Mouse (Mus musculus): Measurements from ENCODE around the gene Zfp39. TPM values are rescaled to one million over a fixed set of nuclear protein-coding genes. Genes with fewer than 3 reads are reported as not detected.

Zfp39 gene
- polyA plus RNA-seq, 1 experiment from 2014 or later, result 5.0 TPM

- under 1% methylated on average over 62 of the region's 95 CpGs for WGBS
- Histone ChIP-seq H3K4me3 (peak within 1 kb of the TSS; percentile 96), H3K36me3 (peaks cover 33% of the 10 kb centered on the region), H3K4me2 (peak within 1 kb of the TSS; percentile 95), H3K27me3 (no peaks in the 10 kb centered on the region), H3K9me3 (no peaks in the 10 kb centered on the region), H3K4me1 (replicated peaks) (peaks cover 34% of the 10 kb centered on the region), H3K27ac (peak within 1 kb of the TSS; percentile 92), H3K9ac (peak within 1 kb of the TSS; percentile 99)
- ATAC-seq (ENCODE audit: low FRiP score), result peak; percentile 96
These were observed 34.5 kb upstream of the Zfp39 start, which contains the start of gene Rnf187 for GRCm38 (mm10) chr11:58938322-58939087. Gene Rnf187 (minus strand): TSS chr11:58938916.

DNA sequence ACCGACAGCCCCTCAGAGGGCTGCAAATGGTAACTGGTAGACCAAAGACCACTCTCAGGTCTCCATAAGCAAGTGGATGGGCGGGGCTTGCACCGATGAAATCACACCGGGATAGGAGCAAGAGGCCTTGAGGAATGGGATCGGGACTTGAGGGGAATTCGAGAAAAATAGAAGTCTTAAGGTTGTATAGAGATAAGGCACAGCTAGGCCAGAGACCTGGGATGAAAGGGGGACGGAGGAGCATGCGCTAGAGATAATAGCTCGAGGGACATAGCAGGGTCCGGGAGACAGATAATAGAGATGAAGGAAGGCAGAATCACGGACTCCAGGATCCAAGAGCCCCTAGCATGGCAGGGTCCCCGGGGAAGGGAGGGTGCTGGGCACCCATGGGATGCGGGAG, 33.9 kb upstream of the Zfp39 start:
- Histone ChIP-seq H3K4me3 (peak overlapping the region; percentile 96), H3K4me2 (peak overlapping the region; percentile 95), H3K27ac (peak overlapping the region; percentile 92), H3K9ac (peak overlapping the region; percentile 99), H3K36me3 (peaks cover 39% of the 10 kb centered on the region), H3K9me3 (no peaks in the 10 kb centered on the region), H3K4me1 (replicated peaks) (peaks cover 34% of the 10 kb centered on the region), H3K27me3 (no peaks in the 10 kb centered on the region)
- 2% methylated on average over 13 of the region's 13 CpGs for WGBS
- ATAC-seq (ENCODE audit: low FRiP score), result peak; percentile 9; the same call in 1 of the 2 replicates

- Histone ChIP-seq H3K36me3 (peaks cover 57% of the 10 kb centered on the region), H3K4me3 (no peak overlapping the region), H3K27ac (peak overlapping the region; percentile 23; the same call in 1 of the 2 replicates), H3K9me3 (no peaks in the 10 kb centered on the region), H3K4me1 (replicated peaks) (peaks cover 18% of the 10 kb centered on the region), H3K4me2 (no peak overlapping the region), H3K9ac (0 out of 2 replicates have a peak overlapping the region, but pooled peaks have one; percentile 24), H3K27me3 (no peaks in the 10 kb centered on the region)
- WGBS, result 82% methylated on average over 4 of the region's 4 CpGs
- no peak; the same call in 1 of the 2 replicates for ATAC-seq (ENCODE audit: low FRiP score)
These were observed 27.6 kb upstream of the Zfp39 start for GRCm38 (mm10) chr11:58931576-58931975.

- 95% methylated on average over 3 of the region's 3 CpGs for WGBS
- Histone ChIP-seq H3K27ac (no peak overlapping the region), H3K9ac (no peak overlapping the region), H3K4me2 (no peak overlapping the region), H3K9me3 (no peaks in the 10 kb centered on the region), H3K4me1 (replicated peaks) (peaks cover 6% of the 10 kb centered on the region; the same call in 1 of the 2 replicates), H3K36me3 (peaks cover 45% of the 10 kb centered on the region), H3K4me3 (no peak overlapping the region), H3K27me3 (no peaks in the 10 kb centered on the region)
- no peak for ATAC-seq (ENCODE audit: low FRiP score)
These were observed 26.2 kb upstream of the Zfp39 start for GRCm38 (mm10) chr11:58930254-58930653.

DNA sequence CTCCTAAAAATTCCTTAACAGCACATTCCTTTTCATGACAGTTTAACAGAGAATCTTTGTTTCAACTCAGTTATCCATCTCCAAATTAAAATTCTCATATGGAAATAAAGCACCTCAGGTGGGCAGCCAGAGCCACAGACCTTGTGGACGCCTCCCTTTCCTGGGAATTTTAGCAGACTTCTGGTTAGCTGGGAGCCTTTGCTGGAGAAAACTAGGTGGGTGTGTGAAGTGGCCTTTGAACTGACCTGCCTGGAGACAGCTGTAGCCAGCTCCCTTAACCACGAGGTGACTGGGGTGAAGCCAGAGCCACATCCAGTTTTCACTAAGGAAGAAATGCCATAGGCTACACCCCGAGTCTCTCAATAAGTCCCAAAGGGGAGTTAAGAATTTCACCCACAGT, 25.6 kb upstream of the Zfp39 start:
- H3K27ac ChIP-seq, result no peak overlapping the region
- H3K4me1 ChIP-seq (replicated peaks), result peaks cover 6% of the 10 kb centered on the region; the same call in 1 of the 2 replicates
- H3K27me3 ChIP-seq, result no peaks in the 10 kb centered on the region
- ATAC-seq (ENCODE audit: low FRiP score), result no peak
- no peak overlapping the region for H3K4me3 ChIP-seq
- H3K9ac ChIP-seq, result no peak overlapping the region
- no peak overlapping the region for H3K4me2 ChIP-seq
- peaks cover 41% of the 10 kb centered on the region for H3K36me3 ChIP-seq
- no peaks in the 10 kb centered on the region for H3K9me3 ChIP-seq
- 60% methylated on average over 3 of the region's 3 CpGs for WGBS

DNA sequence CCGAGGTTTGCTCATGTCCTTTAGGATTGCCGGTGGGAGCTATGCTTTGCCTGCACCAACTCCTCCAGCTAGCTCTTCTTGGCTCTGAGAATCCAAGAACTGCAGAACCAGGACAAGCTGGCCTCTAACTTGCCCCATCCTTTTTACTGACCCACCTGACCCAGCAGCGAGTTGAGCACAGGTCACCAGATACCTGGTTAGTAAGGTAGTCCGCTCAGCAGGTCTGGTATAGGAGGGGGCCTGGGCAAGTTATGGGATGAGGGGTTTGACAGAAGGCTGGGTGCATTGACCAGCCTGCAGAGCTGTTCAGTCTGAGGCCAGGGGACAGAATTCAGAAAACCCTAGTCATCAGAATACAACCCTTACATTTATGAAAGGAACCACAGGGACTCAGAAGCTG, 25.0 kb upstream of the Zfp39 start:
- H3K4me1 ChIP-seq (replicated peaks), result peaks cover 4% of the 10 kb centered on the region; the same call in 1 of the 2 replicates
- no peak for ATAC-seq (ENCODE audit: low FRiP score)

GRCm38 (mm10) chr11:58927790-58928651, 24.0 kb upstream of the Zfp39 start:
- Histone ChIP-seq H3K27me3 (no peaks in the 10 kb centered on the region), H3K9me3 (no peaks in the 10 kb centered on the region), H3K9ac (no peak overlapping the region), H3K4me2 (peak overlapping the region; percentile 39), H3K4me3 (no peak overlapping the region), H3K4me1 (replicated peaks) (peaks cover 4% of the 10 kb centered on the region; the same call in 1 of the 2 replicates), H3K36me3 (peaks cover 25% of the 10 kb centered on the region), H3K27ac (peak overlapping the region; percentile 67)
- 40% methylated on average over 20 of the region's 20 CpGs for WGBS
- peak; percentile 52 for ATAC-seq (ENCODE audit: low FRiP score)

More for the DNA sequence above, 25.0 kb upstream of the Zfp39 start:
- Histone ChIP-seq H3K27ac (no peak overlapping the region), H3K4me3 (no peak overlapping the region), H3K9ac (no peak overlapping the region), H3K36me3 (peaks cover 35% of the 10 kb centered on the region), H3K9me3 (no peaks in the 10 kb centered on the region), H3K27me3 (no peaks in the 10 kb centered on the region), H3K4me2 (no peak overlapping the region)
- 84% methylated on average over 4 of the region's 4 CpGs for WGBS

DNA sequence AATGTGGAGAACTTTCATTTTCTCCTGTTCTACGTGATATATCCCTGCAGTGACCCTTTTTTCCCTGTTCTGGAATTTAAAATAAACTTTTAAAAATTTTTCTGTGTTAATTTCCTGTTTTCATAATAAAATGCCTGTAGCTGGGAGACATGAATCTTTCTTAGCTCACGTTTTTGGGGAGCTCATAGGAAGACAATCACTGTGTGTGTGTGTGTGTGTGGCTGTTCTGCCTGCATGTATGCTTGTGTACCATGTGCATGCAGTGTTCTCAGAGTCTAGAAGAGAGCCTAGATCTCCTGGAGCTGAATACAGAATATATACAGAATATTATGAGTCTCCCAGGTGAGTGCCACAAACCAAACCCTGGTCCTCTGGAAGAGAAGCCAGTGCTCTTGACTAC, 23.0 kb upstream of the Zfp39 start:
- H3K27me3 ChIP-seq, result no peaks in the 10 kb centered on the region
- peaks cover 15% of the 10 kb centered on the region for H3K36me3 ChIP-seq
- no peak overlapping the region for H3K27ac ChIP-seq
- no peaks in the 10 kb centered on the region for H3K9me3 ChIP-seq
- no peak overlapping the region for H3K4me3 ChIP-seq
- 80% methylated on average over 2 of the region's 2 CpGs for WGBS
- ATAC-seq (ENCODE audit: low FRiP score), result no peak
- H3K4me1 ChIP-seq (replicated peaks), result peaks cover 4% of the 10 kb centered on the region; the same call in 1 of the 2 replicates
- H3K9ac ChIP-seq, result no peak overlapping the region
- no peak overlapping the region for H3K4me2 ChIP-seq

DNA sequence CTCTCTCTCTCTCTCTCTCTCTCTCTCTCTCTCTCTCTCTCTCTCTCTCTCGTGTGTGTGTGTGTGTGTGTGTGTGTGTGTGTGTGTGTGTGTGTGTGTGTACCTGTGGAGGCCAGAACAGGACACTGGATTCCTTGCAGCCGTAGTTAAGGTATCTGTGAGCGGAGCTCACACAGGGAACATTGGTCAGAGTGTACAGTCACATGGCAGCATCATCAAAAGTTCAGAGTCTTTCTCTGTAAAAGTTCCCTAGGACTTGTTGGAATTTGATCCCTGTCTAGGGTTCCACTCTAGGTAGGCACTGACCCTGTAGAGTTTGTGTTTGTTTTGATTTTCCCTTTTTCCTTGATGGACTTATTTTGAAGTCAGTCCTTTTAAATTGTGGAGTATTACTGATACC, 22.6 kb upstream of the Zfp39 start:
- Histone ChIP-seq H3K9ac (no peak overlapping the region), H3K9me3 (no peaks in the 10 kb centered on the region), H3K27ac (no peak overlapping the region), H3K36me3 (peaks cover 11% of the 10 kb centered on the region), H3K4me1 (replicated peaks) (peaks cover 4% of the 10 kb centered on the region; the same call in 1 of the 2 replicates), H3K4me3 (no peak overlapping the region), H3K27me3 (no peaks in the 10 kb centered on the region), H3K4me2 (no peak overlapping the region)
- no peak for ATAC-seq (ENCODE audit: low FRiP score)
- 98% methylated on average over 2 of the region's 3 CpGs for WGBS

DNA sequence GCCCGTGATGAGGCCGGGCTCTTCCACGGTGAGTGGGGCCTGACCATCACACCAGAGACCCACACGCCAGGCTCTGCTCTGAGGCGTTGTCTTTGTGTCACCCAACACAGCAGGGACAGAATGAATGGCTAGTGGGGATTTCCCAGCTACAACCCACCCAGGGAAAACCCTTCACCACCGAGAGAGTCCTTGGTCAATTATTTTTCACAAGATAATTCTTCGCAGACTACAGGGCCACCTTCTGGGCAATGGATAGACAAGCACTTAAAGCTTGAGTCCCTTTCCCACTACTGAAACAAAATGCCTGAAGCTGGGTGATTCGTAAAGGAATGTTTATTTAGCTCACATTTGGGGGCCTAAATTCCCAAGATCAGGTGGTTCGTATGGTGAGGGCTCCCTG, 18.4 kb upstream of the Zfp39 start:
- Histone ChIP-seq H3K9me3 (no peaks in the 10 kb centered on the region), H3K27ac (no peak overlapping the region), H3K9ac (no peak overlapping the region), H3K4me1 (replicated peaks) (no peaks in the 10 kb centered on the region), H3K27me3 (no peaks in the 10 kb centered on the region), H3K4me3 (no peak overlapping the region), H3K36me3 (no peaks in the 10 kb centered on the region), H3K4me2 (no peak overlapping the region)
- WGBS, result 86% methylated on average over 9 of the region's 9 CpGs
- ATAC-seq (ENCODE audit: low FRiP score), result no peak

- no peak overlapping the region for H3K4me2 ChIP-seq
- no peak overlapping the region for H3K4me3 ChIP-seq
- H3K27ac ChIP-seq, result no peak overlapping the region
- no peak for ATAC-seq (ENCODE audit: low FRiP score)
- H3K27me3 ChIP-seq, result no peaks in the 10 kb centered on the region
- H3K36me3 ChIP-seq, result no peaks in the 10 kb centered on the region
- 77% methylated on average over 5 of the region's 5 CpGs for WGBS
- no peaks in the 10 kb centered on the region for H3K9me3 ChIP-seq
- peaks cover 9% of the 10 kb centered on the region for H3K4me1 ChIP-seq (replicated peaks)
- H3K9ac ChIP-seq, result no peak overlapping the region
These were observed 14.7 kb upstream of the Zfp39 start for GRCm38 (mm10) chr11:58918759-58919158.

- 86% methylated on average over 12 of the region's 12 CpGs for WGBS
- Histone ChIP-seq H3K9ac (no peak within 1 kb of the TSS), H3K4me3 (no peak within 1 kb of the TSS), H3K27me3 (no peaks in the 10 kb centered on the region), H3K9me3 (no peaks in the 10 kb centered on the region), H3K4me1 (replicated peaks) (peaks cover 9% of the 10 kb centered on the region), H3K4me2 (no peak within 1 kb of the TSS), H3K27ac (no peak within 1 kb of the TSS), H3K36me3 (no peaks in the 10 kb centered on the region)
- ATAC-seq (ENCODE audit: low FRiP score), result no peak
These were observed 13.8 kb upstream of the Zfp39 start, which contains the start of gene Btnl10 for GRCm38 (mm10) chr11:58917745-58918366. Gene Btnl10 (plus strand): TSS chr11:58917908.

All from hindbrain, embryonic 13.5 days (tissue).